Mouse (Mus musculus) left cerebral cortex, adult 2 months (tissue): ENCODE measurements at regions not wholly inside any gene's neighbourhood (a gene's known extent, or its start where the extent isn't known, plus 50 kb on each side); places are given as distances from the start of the nearest gene placed in this dataset.

ENCODE experiments used
- DNase-seq, 2 experiments: peaks; one replicate each; pipeline ENCODE4 v3.0.0; 2021 to 2022; ENCODE audit warnings: low spot score in 2 of 2, mixed read lengths in 1 of 2; ENCODE audit errors: extremely low spot score in 1 of 2
- H3K27ac ChIP-seq: fragments of 200-600 bp; 2 replicates; pipeline ENCODE4 v1.8.1; 2022
- H3K4me3 ChIP-seq: fragments of 200-600 bp; 2 replicates; pipeline ENCODE4 v1.8.1; 2022
- CTCF ChIP-seq: fragments of 200-600 bp; IDR thresholded peaks from 2 replicates; pipeline ENCODE4 v1.8.1; 2022; ENCODE audit warnings: antibody characterized with exemption, mild to moderate bottlenecking, moderate library complexity
- intact Hi-C: fragments of 180-260 bp; cut with DNase I; formaldehyde crosslinking; loops from one replicate; pipeline ENCODE4 v1.15.1; 2025

DNA sequence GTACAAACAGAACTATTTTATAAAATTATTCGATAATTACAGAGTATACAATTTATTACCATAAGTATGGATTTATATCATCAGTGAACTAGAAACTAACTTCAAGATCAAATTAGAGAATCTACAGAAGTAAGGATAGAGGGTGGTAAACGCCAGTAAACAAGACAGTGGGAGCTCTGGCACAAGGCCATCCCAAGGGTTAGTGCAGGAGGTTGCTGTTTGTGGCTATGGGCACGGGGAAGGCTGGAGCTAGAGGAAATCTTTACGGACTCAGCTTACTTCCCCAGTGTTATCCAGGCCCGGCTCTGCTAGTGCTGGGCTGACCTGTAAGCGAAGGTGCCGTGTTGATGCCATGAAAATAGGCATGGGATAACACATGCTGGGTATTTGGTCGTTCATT, 220.5 kb upstream of the Api5 start:
- no peak for TF ChIP-seq CTCF
- intact Hi-C loops = no loop called here
- no peak for DNase-seq
- Histone ChIP-seq H3K4me3 (no peak overlapping the region), H3K27ac (no peak overlapping the region)
